ENCODE assay signal across 9 mouse cellular contexts in the genomic region with DNA sequence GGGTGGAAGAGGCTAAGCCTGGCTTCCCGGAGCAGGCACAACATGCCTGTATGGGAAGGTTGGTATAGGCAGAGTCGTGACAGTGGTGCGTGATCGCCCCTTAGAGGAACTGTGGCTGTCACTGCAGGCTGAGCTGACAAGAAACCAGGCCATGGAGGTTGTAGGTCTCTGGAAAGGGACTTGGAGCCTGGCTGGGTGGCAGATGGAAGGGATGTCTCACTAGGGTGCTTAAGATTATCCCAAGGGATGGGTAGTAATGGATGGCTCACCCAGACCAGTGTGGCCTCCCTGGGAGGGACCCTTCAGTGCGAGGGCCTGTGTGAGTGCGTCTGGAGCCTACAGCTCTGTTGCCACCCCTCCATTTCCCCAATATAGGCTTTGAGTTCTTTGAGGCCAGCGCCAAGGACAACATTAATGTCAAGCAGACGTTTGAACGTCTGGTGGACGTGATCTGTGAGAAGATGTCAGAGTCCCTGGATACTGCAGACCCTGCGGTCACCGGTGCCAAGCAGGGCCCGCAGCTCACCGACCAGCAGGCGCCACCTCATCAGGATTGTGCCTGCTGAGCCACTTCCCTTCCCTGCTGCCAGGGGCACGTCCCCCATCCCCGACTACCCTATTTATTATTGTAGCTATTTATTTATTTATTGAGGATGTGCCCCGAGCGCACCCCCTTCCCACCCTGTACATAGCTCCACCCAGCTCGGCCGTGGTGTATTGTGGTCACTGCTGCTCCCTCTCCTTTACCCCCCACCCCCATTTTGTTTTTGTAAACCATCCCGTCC. TPM values are rescaled to one million over a fixed set of nuclear protein-coding genes. Genes with fewer than 3 reads are reported as not detected.
A peak's percentile ranks its signal among the peaks of the same experiment; 100 is the strongest.
DNase-seq lines count a peak whose midpoint lies in the region; ATAC-seq lines count a peak whose summit lies in the region.
"Had no signal": no experiment of that assay in that cellular context is flagged by ENCODE, and none has a peak within 500 bp of the region (broad histone marks: within the 10 kb centered on the region; RNA-seq: fewer than 3 reads in every experiment).

No protein-coding gene starts in this region.

- H3K4me3 ChIP-seq in heart, embryonic 12.5 days = no peak overlapping the region
- no peak overlapping the region for H3K4me3 ChIP-seq in neural tube, embryonic 11.5 days (ENCODE audit: low read depth, low read length)
- H3K4me3 ChIP-seq in embryonic facial prominence, embryonic 15.5 days (replicated peaks) = no peak overlapping the region
- H3K4me3 ChIP-seq in midbrain, embryonic 14.5 days (replicated peaks; ENCODE audit: low read depth, low read length) = no peak overlapping the region
- H3K4me3 ChIP-seq: limb, embryonic 12.5 days had no signal

- no peak overlapping the region for H3K4me2 ChIP-seq in heart, embryonic 12.5 days
- H3K4me2 ChIP-seq in neural tube, embryonic 11.5 days (ENCODE audit: low read depth) = no peak overlapping the region
- no peak overlapping the region for H3K4me2 ChIP-seq in embryonic facial prominence, embryonic 15.5 days (replicated peaks)
- H3K4me2 ChIP-seq in midbrain, embryonic 14.5 days (ENCODE audit: low read length) = no peak overlapping the region
- H3K4me2 ChIP-seq: limb, embryonic 12.5 days had no signal

- no peak overlapping the region for H3K9ac ChIP-seq in heart, embryonic 12.5 days
- no peak overlapping the region for H3K9ac ChIP-seq in neural tube, embryonic 11.5 days (ENCODE audit: low read length)
- no peak overlapping the region for H3K9ac ChIP-seq in embryonic facial prominence, embryonic 15.5 days
- H3K9ac ChIP-seq in midbrain, embryonic 14.5 days (replicated peaks; ENCODE audit: low read length) = no peak overlapping the region
- H3K9ac ChIP-seq: limb, embryonic 12.5 days had no signal

- H3K27ac ChIP-seq in heart, embryonic 12.5 days (ENCODE audit: poor library complexity, severe bottlenecking) = no peak overlapping the region
- 0 out of 2 replicates have a peak overlapping the region, but pooled peaks have one; percentile 27 for H3K27ac ChIP-seq in neural tube, embryonic 11.5 days (ENCODE audit: low read depth, low read length)
- H3K27ac ChIP-seq in embryonic facial prominence, embryonic 15.5 days (replicated peaks) = peak overlapping the region; percentile 4; the same call in 1 of the 2 replicates
- no peak overlapping the region for H3K27ac ChIP-seq in midbrain, embryonic 14.5 days (replicated peaks; ENCODE audit: low read depth, low read length)
- H3K27ac ChIP-seq: limb, embryonic 12.5 days had no signal

- WGBS in heart, embryonic 12.5 days = 77% methylated on average over 22 of the region's 22 CpGs
- WGBS in neural tube, embryonic 11.5 days = 69% methylated on average over 22 of the region's 22 CpGs
- 67% methylated on average over 22 of the region's 22 CpGs for WGBS in embryonic facial prominence, embryonic 15.5 days
- 71% methylated on average over 22 of the region's 22 CpGs for WGBS in midbrain, embryonic 14.5 days

- peaks cover 5% of the 10 kb centered on the region; the same call in 1 of the 2 replicates for H3K27me3 ChIP-seq in heart, embryonic 12.5 days (replicated peaks)
- H3K27me3 ChIP-seq in neural tube, embryonic 11.5 days (ENCODE audit: control insufficient read depth, insufficient read depth, low read length) = no peaks in the 10 kb centered on the region
- H3K27me3 ChIP-seq in embryonic facial prominence, embryonic 15.5 days = no peaks in the 10 kb centered on the region
- H3K27me3 ChIP-seq in midbrain, embryonic 14.5 days (ENCODE audit: control insufficient read depth, insufficient read depth, low read length) = no peaks in the 10 kb centered on the region
- H3K27me3 ChIP-seq: limb, embryonic 12.5 days had no signal

- peak; percentile 93 for DNase-seq in heart, adult 11 months
- peak; percentile 26 for DNase-seq in neural tube, embryonic 11.5 days (ENCODE audit: low spot score)
- no peak for DNase-seq in neural tube, embryonic 10.5 days (ENCODE audit: extremely low spot score, low spot score)
- peak; percentile 81 for DNase-seq in MN1 (ENCODE audit: low spot score)
- DNase-seq in lung, postnatal 4 days = peak; percentile 43 to 55
- DNase-seq in midbrain, embryonic 14.5 days = no peak

- no peaks in the 10 kb centered on the region for H3K9me3 ChIP-seq in heart, embryonic 12.5 days (replicated peaks)
- H3K9me3 ChIP-seq in neural tube, embryonic 11.5 days (ENCODE audit: control insufficient read depth, low read length) = no peaks in the 10 kb centered on the region
- H3K9me3 ChIP-seq in embryonic facial prominence, embryonic 15.5 days (replicated peaks) = no peaks in the 10 kb centered on the region
- no peaks in the 10 kb centered on the region for H3K9me3 ChIP-seq in midbrain, embryonic 14.5 days (ENCODE audit: control insufficient read depth, low read length)
- H3K9me3 ChIP-seq: limb, embryonic 12.5 days had no signal

- H3K4me1 ChIP-seq in heart, embryonic 12.5 days (replicated peaks) = peaks cover 45% of the 10 kb centered on the region
- H3K4me1 ChIP-seq in neural tube, embryonic 11.5 days (ENCODE audit: control insufficient read depth, insufficient read depth, low read length) = peaks cover 11% of the 10 kb centered on the region
- peaks cover 56% of the 10 kb centered on the region for H3K4me1 ChIP-seq in embryonic facial prominence, embryonic 15.5 days
- peaks cover 25% of the 10 kb centered on the region for H3K4me1 ChIP-seq in midbrain, embryonic 14.5 days (ENCODE audit: control insufficient read depth, insufficient read depth, low read length)

- H3K36me3 ChIP-seq in heart, embryonic 12.5 days = peaks cover 29% of the 10 kb centered on the region
- H3K36me3 ChIP-seq in neural tube, embryonic 11.5 days (ENCODE audit: control insufficient read depth, insufficient read depth, low read length) = no peaks in the 10 kb centered on the region
- H3K36me3 ChIP-seq in embryonic facial prominence, embryonic 15.5 days = peaks cover 25% of the 10 kb centered on the region
- peaks cover 32% of the 10 kb centered on the region for H3K36me3 ChIP-seq in midbrain, embryonic 14.5 days (ENCODE audit: control insufficient read depth, insufficient read depth, low read length)

- no peak for ATAC-seq in heart, embryonic 12.5 days (ENCODE audit: insufficient number of reproducible peaks, low FRiP score)
- no peak for ATAC-seq in neural tube, embryonic 11.5 days (ENCODE audit: insufficient read depth, low FRiP score, low TSS enrichment)
- no peak for ATAC-seq in embryonic facial prominence, embryonic 15.5 days (ENCODE audit: insufficient number of reproducible peaks, low FRiP score, low TSS enrichment, low read depth)
- no peak for ATAC-seq in midbrain, embryonic 14.5 days (ENCODE audit: low FRiP score, low TSS enrichment)

RNA-seq across cellular contexts. Expression of a gene that starts 3.0 kb away (rescaled TPM):
- polyA plus RNA-seq in heart, embryonic 12.5 days (2016; fragmentation: Nextera tagmentation; extraction: Ambion mirVana) = 37.2 and 37.9 TPM in 2 replicates
- polyA plus RNA-seq in neural tube, embryonic 11.5 days (2014; fragmentation: Nextera tagmentation; extraction: Ambion mirVana) = 40.7 and 41.3 TPM in 2 replicates
- 41.7 and 42.3 TPM in 2 replicates for polyA plus RNA-seq in embryonic facial prominence, embryonic 15.5 days (2015; fragmentation: Nextera tagmentation; extraction: Ambion mirVana)
- polyA plus RNA-seq in midbrain, embryonic 14.5 days (2014; fragmentation: Nextera tagmentation; extraction: Ambion mirVana) = 37.1 and 39.0 TPM in 2 replicates

RNA-seq across cellular contexts. Expression of a gene that starts 3.2 kb away (rescaled TPM):
- 19.1 and 19.2 TPM in 2 replicates for polyA plus RNA-seq in heart, embryonic 12.5 days (2016; fragmentation: Nextera tagmentation; extraction: Ambion mirVana)
- polyA plus RNA-seq in neural tube, embryonic 11.5 days (2014; fragmentation: Nextera tagmentation; extraction: Ambion mirVana) = 97.9 and 111 TPM in 2 replicates
- 22.7 and 28.6 TPM in 2 replicates for polyA plus RNA-seq in embryonic facial prominence, embryonic 15.5 days (2015; fragmentation: Nextera tagmentation; extraction: Ambion mirVana)
- polyA plus RNA-seq in midbrain, embryonic 14.5 days (2014; fragmentation: Nextera tagmentation; extraction: Ambion mirVana) = 407 and 464 TPM in 2 replicates

RNA-seq across cellular contexts. Expression of a gene that starts 18.8 kb away (rescaled TPM):
- 35.2 and 37.2 TPM in 2 replicates for polyA plus RNA-seq in heart, embryonic 12.5 days (2016; fragmentation: Nextera tagmentation; extraction: Ambion mirVana)
- polyA plus RNA-seq in neural tube, embryonic 11.5 days (2014; fragmentation: Nextera tagmentation; extraction: Ambion mirVana) = 52.4 and 54.7 TPM in 2 replicates
- 92.5 and 94.3 TPM in 2 replicates for polyA plus RNA-seq in embryonic facial prominence, embryonic 15.5 days (2015; fragmentation: Nextera tagmentation; extraction: Ambion mirVana)
- polyA plus RNA-seq in midbrain, embryonic 14.5 days (2014; fragmentation: Nextera tagmentation; extraction: Ambion mirVana) = 79.2 and 84.7 TPM in 2 replicates

RNA-seq across cellular contexts. Expression of a gene that starts 34.2 kb away (rescaled TPM):
- polyA plus RNA-seq in heart, embryonic 12.5 days (2016; fragmentation: Nextera tagmentation; extraction: Ambion mirVana) = 0.05 and 0.09 TPM in 2 replicates
- polyA plus RNA-seq in neural tube, embryonic 11.5 days (2014; fragmentation: Nextera tagmentation; extraction: Ambion mirVana) = 0.42 TPM in 1 of 2 replicates, not detected in the other
- polyA plus RNA-seq in embryonic facial prominence, embryonic 15.5 days (2015; fragmentation: Nextera tagmentation; extraction: Ambion mirVana) = 0.16 and 0.29 TPM in 2 replicates
- polyA plus RNA-seq in midbrain, embryonic 14.5 days (2014; fragmentation: Nextera tagmentation; extraction: Ambion mirVana) = 0.24 TPM in 1 of 2 replicates, not detected in the other

RNA-seq across cellular contexts. Expression of a gene that starts 39.4 kb away (rescaled TPM):
- not detected in 2 replicates for polyA plus RNA-seq in heart, embryonic 12.5 days (2016; fragmentation: Nextera tagmentation; extraction: Ambion mirVana)
- not detected in 2 replicates for polyA plus RNA-seq in neural tube, embryonic 11.5 days (2014; fragmentation: Nextera tagmentation; extraction: Ambion mirVana)
- polyA plus RNA-seq in embryonic facial prominence, embryonic 15.5 days (2015; fragmentation: Nextera tagmentation; extraction: Ambion mirVana) = not detected in 2 replicates
- not detected in 2 replicates for polyA plus RNA-seq in midbrain, embryonic 14.5 days (2014; fragmentation: Nextera tagmentation; extraction: Ambion mirVana)
- polyA plus RNA-seq: limb, embryonic 12.5 days had no signal

Comparison
In these comparisons a context has a peak if more than half of its experiments do, and no peak if none do; other contexts are left out.
1. DNase-seq: peak in heart, adult 11 months (single experiment), neural tube, embryonic 11.5 days (single experiment), MN1 (single experiment) and lung, postnatal 4 days (2 of 2); none in neural tube, embryonic 10.5 days (single experiment) and midbrain, embryonic 14.5 days (single experiment).
2. H3K27ac ChIP-seq: peak in neural tube, embryonic 11.5 days (single experiment) and embryonic facial prominence, embryonic 15.5 days (single experiment); none in heart, embryonic 12.5 days (single experiment) and midbrain, embryonic 14.5 days (single experiment).